Mouse (Mus musculus): ENCODE data around the gene Fam24b. TPM values are rescaled to one million over a fixed set of nuclear protein-coding genes. Genes with fewer than 3 reads are reported as not detected.

The Fam24b gene
- total RNA-seq (2023) = not detected

DNA sequence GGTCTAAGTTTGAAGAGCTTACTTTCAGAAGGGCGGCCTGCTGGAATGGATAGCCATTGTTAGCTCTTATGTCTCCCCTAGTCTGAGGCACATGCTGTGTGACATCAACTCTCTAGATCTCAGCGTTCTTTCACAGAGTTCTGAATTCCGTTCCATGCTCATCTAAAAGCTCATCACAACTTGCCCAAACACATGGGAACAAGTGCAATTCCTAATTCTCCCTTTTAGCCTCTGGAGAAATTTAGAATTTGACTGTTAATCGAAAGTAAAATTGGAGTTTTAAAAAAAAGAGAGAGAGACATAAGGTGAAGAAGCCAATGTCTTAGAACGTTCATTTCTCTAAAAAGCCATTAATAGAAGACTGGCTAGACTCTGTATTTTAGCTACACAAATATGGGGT is at the start of gene Fam24b:
TSS of gene Fam24b (minus strand) at position 101 of the 400 bp plus-strand sequence.

DNA sequence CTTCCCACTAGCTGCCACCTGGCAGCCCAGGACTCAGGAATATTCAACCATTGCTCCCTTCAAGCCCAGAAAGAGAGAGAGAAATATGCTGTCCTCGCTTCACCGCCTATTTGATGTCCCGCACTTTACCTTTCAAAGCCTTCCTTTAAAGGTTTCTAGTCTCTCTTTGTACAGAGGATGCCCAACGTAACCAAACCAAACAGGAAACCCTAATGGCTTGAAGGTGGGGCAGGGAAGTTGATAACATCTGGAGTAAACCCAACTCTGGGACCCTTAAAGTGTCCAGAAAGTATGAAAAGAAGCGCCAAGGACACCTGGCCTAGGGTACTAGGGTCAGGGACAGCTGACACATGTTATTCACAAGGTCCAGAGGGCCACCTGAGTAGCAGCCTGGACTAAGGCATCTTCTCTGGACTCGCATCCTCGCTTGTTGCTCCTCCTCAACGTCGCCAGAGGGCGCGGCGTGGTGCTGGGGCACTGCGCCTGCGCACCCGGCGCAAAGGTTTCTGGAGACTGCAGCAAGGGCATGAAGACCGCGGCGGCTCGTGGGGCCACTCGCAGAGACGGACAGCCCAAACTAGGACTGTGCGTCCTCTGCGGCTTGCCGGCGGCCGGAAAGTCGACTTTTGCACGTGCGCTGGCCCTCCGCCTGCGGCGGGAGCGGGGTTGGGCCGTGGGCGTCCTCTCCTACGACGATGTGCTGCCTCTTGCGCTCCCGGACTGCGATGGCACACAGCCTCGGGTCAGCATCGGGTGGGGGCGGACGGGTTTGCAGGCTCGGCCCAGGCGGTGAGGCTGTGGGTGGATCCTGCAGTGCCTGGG is 41.5 kb upstream of the Fam24b start, which contains the start of gene Pstk:
TSS of gene Pstk (plus strand) at position 494 of the 822 bp plus-strand sequence.

GRCm38 (mm10) chr7:131362615-131363300 is 33.4 kb upstream of the Fam24b start, which contains the start of gene 2310057M21Rik:
Gene 2310057M21Rik (minus strand): TSS chr7:131362759.

DNA sequence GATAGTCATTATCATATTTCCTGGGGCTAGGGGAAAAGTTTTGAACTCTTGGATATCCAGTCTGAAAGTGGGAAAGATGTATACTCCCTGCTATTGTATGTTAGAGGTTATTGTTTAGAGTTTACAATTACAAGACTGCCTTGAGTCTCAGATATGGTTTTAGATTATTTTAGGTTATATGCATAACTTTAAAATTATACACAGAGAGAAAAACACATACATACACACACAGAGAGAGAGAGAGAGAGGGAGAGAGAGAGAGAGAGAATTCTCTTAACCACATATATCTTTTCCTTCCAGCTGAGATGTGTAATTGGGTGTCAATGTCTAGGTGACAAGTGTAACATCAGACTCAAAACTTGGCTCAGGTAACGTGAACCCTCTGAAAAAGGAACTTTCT is 4.2 kb upstream of the Fam24b start, which contains the start of gene Fam24a:
TSS of gene Fam24a (plus strand) at position 301 of the 400 bp plus-strand sequence.

DNA sequence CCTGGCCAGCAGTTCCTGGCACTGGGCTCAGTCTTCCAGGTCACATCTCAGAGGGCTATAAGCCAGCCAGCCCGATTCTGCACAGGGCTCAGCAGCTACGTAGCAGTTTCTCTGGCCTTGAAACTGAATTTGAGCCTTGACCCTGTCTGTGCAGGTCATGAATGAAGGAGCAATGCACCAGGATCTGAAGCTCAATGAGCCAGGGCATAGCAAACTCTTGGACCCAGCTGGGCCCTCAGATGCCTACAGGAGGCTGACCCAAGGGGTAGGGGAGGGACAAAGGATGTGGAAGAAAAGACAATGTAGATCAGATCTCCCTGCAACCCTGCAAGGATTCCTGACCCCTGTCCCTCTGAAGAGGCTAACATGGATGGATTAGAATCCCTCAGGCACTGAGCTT is 7.1 kb downstream of the Fam24b start, which contains the start of gene Cuzd1:
TSS of gene Cuzd1 (minus strand) at position 101 of the 400 bp plus-strand sequence.

Other genes with a start within 250 kb of the Fam24b start
- not detected for gene 4933402N03Rik, start 183.2 kb downstream of the Fam24b start, total RNA-seq (2023)
- gene 5430419D17Rik, start 155.1 kb downstream of the Fam24b start, total RNA-seq (2023) = not detected
- not detected for gene Cuzd1, start 7.2 kb downstream of the Fam24b start, total RNA-seq (2023)
- not detected for gene Fam24a, start 4.3 kb upstream of the Fam24b start, total RNA-seq (2023)
- 20.6 TPM for gene 2310057M21Rik, start 33.2 kb upstream of the Fam24b start, total RNA-seq (2023)
- gene Pstk, start 41.6 kb upstream of the Fam24b start, total RNA-seq (2023) = 32.7 TPM
- gene Ikzf5, start 81.0 kb upstream of the Fam24b start, total RNA-seq (2023) = 73.7 TPM
- 19.0 TPM for gene Acadsb, start 81.1 kb upstream of the Fam24b start, total RNA-seq (2023)
- not detected for gene Hmx3, start 213.4 kb upstream of the Fam24b start, total RNA-seq (2023)
- gene Hmx2, start 219.3 kb upstream of the Fam24b start, total RNA-seq (2023) = not detected
- gene Bub3, start 230.7 kb upstream of the Fam24b start, total RNA-seq (2023) = 47.1 TPM